Mouse (Mus musculus): Measurements from ENCODE around the gene Ackr1.

DNA sequence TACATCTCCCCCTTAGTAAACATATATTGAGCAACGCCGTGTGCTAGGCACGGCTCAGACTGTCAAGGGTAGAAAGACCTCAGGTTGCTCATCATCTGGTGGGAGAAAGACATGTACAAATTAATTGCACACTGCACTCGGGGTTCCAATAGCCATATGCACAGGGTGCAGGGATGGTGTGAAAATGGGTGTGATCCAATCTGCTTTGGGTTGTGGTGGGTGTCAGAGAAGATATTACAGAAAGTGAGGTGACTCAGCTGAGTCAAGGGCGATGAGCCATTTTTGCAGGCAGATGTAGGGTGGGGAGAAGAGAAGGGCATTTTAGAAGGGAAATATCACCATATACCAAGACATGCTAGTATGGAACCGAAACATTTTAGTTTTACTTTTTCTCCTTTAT, 47.9 kb upstream of the Ackr1 start:
- TF ChIP-seq CTCF (IDR thresholded peaks at IDR 0.05; ENCODE audit: low read depth, low read length) (no peak), POLR2A (IDR thresholded peaks at IDR 0.05; ENCODE audit: extremely low read depth, insufficient read depth, low read length) (no peak)
